Mouse (Mus musculus) left cerebral cortex, adult 8-10 months (tissue): Measurements from ENCODE around the gene Ninj1. TPM values are rescaled to one million over a fixed set of nuclear protein-coding genes. Genes with fewer than 3 reads are reported as not detected.
A peak's percentile ranks its signal among the peaks of the same experiment; 100 is the strongest.

Source experiments
- DNase-seq, 2 experiments: peaks; one replicate each; pipeline ENCODE4 v3.0.0; 2022; ENCODE audit warnings: low spot score in 2 of 2
- total RNA-seq, 4 experiments: library from RNA; stranded (reverse); gene quantifications; 2 replicates each; pipeline ENCODE4 v1.2.4; 2022

Ninj1 gene
- total RNA-seq, 4 experiments from 2014 or later = 20.1 to 21.3 (median 21.0) TPM

- no peak for DNase-seq
Observed at GRCm38 (mm10) chr13:49195651-49196050, 8.4 kb downstream of the Ninj1 start.

- no peak for DNase-seq
Observed at GRCm38 (mm10) chr13:49196211-49196610, 8.9 kb downstream of the Ninj1 start.

GRCm38 (mm10) chr13:49196766-49197165 lies 9.5 kb downstream of the Ninj1 start:
- DNase-seq = no peak

- no peak for DNase-seq
Observed at GRCm38 (mm10) chr13:49198734-49199133, 11.4 kb downstream of the Ninj1 start.

GRCm38 (mm10) chr13:49199891-49200290 lies 12.6 kb downstream of the Ninj1 start:
- DNase-seq = no peak

- DNase-seq = no peak
Observed at GRCm38 (mm10) chr13:49200688-49201087, 13.4 kb downstream of the Ninj1 start.

GRCm38 (mm10) chr13:49202556-49202955 lies 15.3 kb downstream of the Ninj1 start:
- no peak for DNase-seq

GRCm38 (mm10) chr13:49205381-49205998 lies 18.2 kb downstream of the Ninj1 start:
- DNase-seq = peak in 1 of 2 experiments; percentile 75

- DNase-seq = no peak
Observed at GRCm38 (mm10) chr13:49206341-49206740, 19.1 kb downstream of the Ninj1 start.

GRCm38 (mm10) chr13:49209306-49209705 lies 22.0 kb downstream of the Ninj1 start:
- DNase-seq = no peak

- DNase-seq = no peak
Observed at GRCm38 (mm10) chr13:49212711-49213500, 25.6 kb downstream of the Ninj1 start.

GRCm38 (mm10) chr13:49213531-49213932 lies 26.2 kb downstream of the Ninj1 start:
- DNase-seq = no peak

- no peak for DNase-seq
Observed at GRCm38 (mm10) chr13:49214454-49214853, 27.2 kb downstream of the Ninj1 start.

GRCm38 (mm10) chr13:49215128-49215503 lies 27.8 kb downstream of the Ninj1 start:
- no peak for DNase-seq

GRCm38 (mm10) chr13:49215504-49216219 lies 28.4 kb downstream of the Ninj1 start, which contains the start of gene Card19:
TSS of gene Card19 (minus strand) at chr13:49216037.
- DNase-seq = peak; percentile 77 to 85

- DNase-seq = no peak
Observed at GRCm38 (mm10) chr13:49216220-49216552, 28.9 kb downstream of the Ninj1 start.

- no peak for DNase-seq
Observed at GRCm38 (mm10) chr13:49216808-49217561, 29.7 kb downstream of the Ninj1 start.

GRCm38 (mm10) chr13:49218651-49219050 lies 31.4 kb downstream of the Ninj1 start:
- DNase-seq = no peak

GRCm38 (mm10) chr13:49219367-49219766 lies 32.1 kb downstream of the Ninj1 start:
- DNase-seq = no peak

- no peak for DNase-seq
Observed at GRCm38 (mm10) chr13:49220912-49221311, 33.6 kb downstream of the Ninj1 start.

GRCm38 (mm10) chr13:49224314-49224713 lies 37.0 kb downstream of the Ninj1 start:
- no peak for DNase-seq

- DNase-seq = no peak
Observed at GRCm38 (mm10) chr13:49224729-49225128, 37.4 kb downstream of the Ninj1 start.
